Mouse (Mus musculus): Measurements from ENCODE around the gene Patj. TPM values are rescaled to one million over a fixed set of nuclear protein-coding genes. Genes with fewer than 3 reads are reported as not detected.
"Not testable (repeated sequence)": the region's sequence is repeated elsewhere in the genome, so short reads cannot be mapped to it uniquely, and the experiment has no call there.

Patj gene
- total RNA-seq, 4 experiments from 2014 or later = 6.8 to 8.5 (median 7.7) TPM

- not testable (repeated sequence) for DNase-seq (ENCODE audit: low spot score in 2 of 2)
Measured at GRCm38 (mm10) chr4:98724682-98725081, 329.1 kb downstream of the Patj start.

- no peak for DNase-seq (ENCODE audit: low spot score in 2 of 2)
Measured at GRCm38 (mm10) chr4:98725439-98725838, 329.9 kb downstream of the Patj start.

- no peak for DNase-seq (ENCODE audit: low spot score in 2 of 2)
Measured at GRCm38 (mm10) chr4:98726590-98727237, 331.1 kb downstream of the Patj start, which contains the start of gene L1td1. TSS of gene L1td1 (plus strand) at chr4:98726734.

- DNase-seq (ENCODE audit: low spot score in 2 of 2) = no peak
Measured at GRCm38 (mm10) chr4:98727295-98727958, 331.8 kb downstream of the Patj start.

GRCm38 (mm10) chr4:98727959-98728347 is 332.4 kb downstream of the Patj start:
- DNase-seq (ENCODE audit: low spot score in 2 of 2) = no peak

DNA sequence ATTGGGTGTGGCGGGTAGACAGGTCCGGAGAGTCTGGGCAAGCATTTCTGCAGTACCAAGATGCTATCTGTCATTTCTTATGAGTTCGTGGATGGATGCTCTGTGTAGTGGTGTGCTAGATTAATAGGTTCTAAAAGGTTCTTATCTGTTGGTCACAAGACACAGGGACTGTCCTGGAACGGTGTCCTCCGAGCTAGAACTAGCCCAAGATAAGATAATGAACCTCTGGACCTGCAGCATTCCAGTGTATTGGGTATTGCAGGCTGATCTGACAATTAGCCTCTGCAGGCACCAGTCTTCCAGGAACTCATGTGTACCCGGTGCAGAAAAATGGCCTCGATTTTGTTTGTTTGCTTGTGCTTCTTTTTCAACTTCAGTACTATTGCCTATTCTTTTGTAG is 333.1 kb downstream of the Patj start:
- no peak for DNase-seq (ENCODE audit: low spot score in 2 of 2)

DNA sequence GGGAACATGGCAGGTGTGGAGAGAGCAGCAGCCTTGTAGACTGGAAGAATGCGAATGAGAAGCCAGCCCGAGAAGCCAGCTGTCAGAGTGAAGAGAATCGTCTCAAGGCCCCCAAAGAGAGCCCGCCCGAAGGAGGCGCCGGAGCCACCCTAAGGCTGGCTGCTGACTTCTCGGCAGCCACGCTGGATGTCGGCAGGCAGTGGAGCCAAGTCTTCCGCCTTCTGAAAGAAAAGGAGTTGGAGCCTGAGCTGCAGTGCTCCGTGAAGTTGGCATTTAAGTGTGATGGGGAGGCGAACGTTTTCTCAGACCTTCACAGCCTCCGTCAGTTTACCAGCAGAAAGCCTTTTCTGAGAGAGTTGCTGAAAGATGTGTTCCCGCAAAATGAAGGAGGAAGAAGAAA is 338.1 kb downstream of the Patj start:
- no peak for DNase-seq (ENCODE audit: low spot score in 2 of 2)

DNA sequence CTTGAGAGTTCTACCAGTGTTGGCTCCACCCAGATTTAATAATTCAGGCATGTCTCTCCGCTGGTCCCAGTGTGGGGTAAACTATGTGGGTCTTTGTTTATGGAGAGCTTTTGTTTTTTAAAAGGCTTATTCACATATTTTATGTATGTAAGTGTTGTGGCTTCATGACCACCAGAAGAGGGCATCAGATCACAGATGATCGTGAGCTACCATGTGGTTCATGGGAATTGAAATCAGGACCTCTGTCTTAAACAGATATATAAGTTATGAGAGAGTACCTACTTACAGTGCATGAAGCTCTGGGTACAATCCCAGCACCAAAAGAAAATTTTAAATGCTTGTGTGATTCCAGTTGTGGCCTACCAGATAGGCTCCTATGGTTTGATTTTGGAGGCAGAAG is 344.2 kb downstream of the Patj start:
- no peak for DNase-seq (ENCODE audit: low spot score in 2 of 2)

GRCm38 (mm10) chr4:98743209-98743905 is 347.8 kb downstream of the Patj start:
- no peak for DNase-seq (ENCODE audit: low spot score in 2 of 2)

- no peak for DNase-seq (ENCODE audit: low spot score in 2 of 2)
Measured at GRCm38 (mm10) chr4:98743906-98744210, 348.3 kb downstream of the Patj start.

- no peak for DNase-seq (ENCODE audit: low spot score in 2 of 2)
Measured at GRCm38 (mm10) chr4:98754456-98754855, 358.9 kb downstream of the Patj start.

- DNase-seq (ENCODE audit: low spot score in 2 of 2) = no peak
Measured at GRCm38 (mm10) chr4:98756141-98756540, 360.6 kb downstream of the Patj start.

- peak in 1 of 2 experiments; percentile 23 for DNase-seq (ENCODE audit: low spot score in 2 of 2)
Measured at GRCm38 (mm10) chr4:98758012-98758821, 362.6 kb downstream of the Patj start.

DNA sequence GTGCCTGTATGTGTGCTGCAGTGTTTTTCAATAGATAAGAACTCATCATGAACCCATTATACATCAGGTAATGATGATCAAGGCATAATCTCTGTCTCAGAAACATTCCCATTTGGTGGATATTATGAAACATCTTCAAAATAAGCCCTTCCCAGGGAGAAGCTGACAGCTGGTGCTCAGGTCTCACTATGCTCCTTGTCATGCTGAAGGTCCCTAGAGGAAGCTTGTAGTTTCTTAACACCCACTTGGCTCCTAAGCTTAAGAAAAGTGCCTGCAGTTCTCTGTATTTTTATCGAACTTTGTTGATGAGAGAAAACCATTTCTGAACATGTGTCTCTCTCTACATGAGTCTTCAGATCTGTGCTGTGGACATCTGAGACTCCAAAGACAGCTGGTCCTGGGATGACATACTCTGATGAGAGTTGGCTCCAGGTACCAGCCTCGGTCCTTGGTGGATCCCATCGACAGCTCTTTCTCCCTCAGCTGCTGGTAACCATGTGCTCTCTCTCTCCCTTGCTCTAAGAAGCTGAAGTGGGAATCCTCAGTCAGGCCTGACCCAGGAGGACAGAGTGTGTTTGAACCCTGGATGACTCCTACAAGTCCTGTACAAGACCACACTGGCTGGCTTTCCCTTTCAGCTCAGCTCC is 363.4 kb downstream of the Patj start:
- no peak for DNase-seq (ENCODE audit: low spot score in 2 of 2)

- no peak for DNase-seq (ENCODE audit: low spot score in 2 of 2)
Measured at GRCm38 (mm10) chr4:98767134-98768133, 371.8 kb downstream of the Patj start.

Small RNA genes lying within 50 kb of the gene (microRNA-seq; reads per million reads assigned to microRNA genes)
- gene Gm22625 (0 reads per million in 2 experiments), gene Gm26154 (0 reads per million in 2 experiments)

Other genes with a start within 250 kb of the Patj start
- 10 to 100 TPM; 36.6 to 47.8 (median 39.7) TPM for gene Tm2d1, start 12.5 kb upstream of the Patj start, total RNA-seq (2022)